Mouse (Mus musculus): ENCODE data around the gene Gtf2a1l. TPM values are rescaled to one million over a fixed set of nuclear protein-coding genes. Genes with fewer than 3 reads are reported as not detected.

The Gtf2a1l gene
- polyA plus RNA-seq, 1 experiment from 2014 or later, result not detected

Other genes with a start within 250 kb of the Gtf2a1l start
- gene Foxn2, start 227.9 kb upstream of the Gtf2a1l start, polyA plus RNA-seq (2014; fragmentation: Nextera tagmentation; extraction: Ambion mirVana), result 7.7 and 9.8 TPM in 2 replicates
- gene Ppp1r21, start 138.5 kb upstream of the Gtf2a1l start, polyA plus RNA-seq (2014; fragmentation: Nextera tagmentation; extraction: Ambion mirVana), result 47.2 and 48.6 TPM in 2 replicates
- gene Ston1, start 71.0 kb upstream of the Gtf2a1l start, polyA plus RNA-seq (2014; fragmentation: Nextera tagmentation; extraction: Ambion mirVana), result 1.3 and 1.4 TPM in 2 replicates
- gene Lhcgr, start 123.3 kb downstream of the Gtf2a1l start, polyA plus RNA-seq (2014; fragmentation: Nextera tagmentation; extraction: Ambion mirVana), result 1.1 TPM in 2 replicates